Mouse (Mus musculus): Measurements from ENCODE around the gene Ttll10.

DNA sequence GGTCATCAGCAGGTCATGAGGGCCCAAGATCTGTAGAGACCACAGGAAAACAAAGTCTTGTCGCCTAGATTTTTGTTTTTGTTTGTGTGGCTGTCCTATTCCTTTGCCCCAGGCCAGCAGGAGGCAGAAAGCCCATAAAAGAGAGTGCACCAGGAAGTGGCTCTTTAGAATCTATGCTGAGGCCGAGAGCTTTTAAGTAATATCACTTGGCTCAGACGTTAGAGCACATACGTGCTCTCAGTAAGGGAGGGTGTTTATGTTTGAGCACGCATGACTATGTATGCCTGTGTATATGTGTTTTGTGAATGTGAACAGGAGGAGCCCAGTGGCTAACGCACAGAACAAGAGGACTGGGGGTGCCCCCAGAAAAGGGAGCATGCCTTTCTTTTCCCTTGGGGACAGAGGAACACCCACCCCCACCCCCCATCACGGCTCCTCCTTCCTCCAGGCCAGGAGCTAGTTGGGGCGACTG is 17.7 kb upstream of the Ttll10 start:
- TF ChIP-seq POLR2A (IDR thresholded peaks at IDR 0.05; ENCODE audit: extremely low read depth, insufficient read depth, low read length), result no peak
- TF ChIP-seq CTCF (IDR thresholded peaks at IDR 0.05; ENCODE audit: extremely low read depth, insufficient read depth, low read length), result no peak

Data from cortical plate, adult 2 months (tissue).